In the genomic region with DNA sequence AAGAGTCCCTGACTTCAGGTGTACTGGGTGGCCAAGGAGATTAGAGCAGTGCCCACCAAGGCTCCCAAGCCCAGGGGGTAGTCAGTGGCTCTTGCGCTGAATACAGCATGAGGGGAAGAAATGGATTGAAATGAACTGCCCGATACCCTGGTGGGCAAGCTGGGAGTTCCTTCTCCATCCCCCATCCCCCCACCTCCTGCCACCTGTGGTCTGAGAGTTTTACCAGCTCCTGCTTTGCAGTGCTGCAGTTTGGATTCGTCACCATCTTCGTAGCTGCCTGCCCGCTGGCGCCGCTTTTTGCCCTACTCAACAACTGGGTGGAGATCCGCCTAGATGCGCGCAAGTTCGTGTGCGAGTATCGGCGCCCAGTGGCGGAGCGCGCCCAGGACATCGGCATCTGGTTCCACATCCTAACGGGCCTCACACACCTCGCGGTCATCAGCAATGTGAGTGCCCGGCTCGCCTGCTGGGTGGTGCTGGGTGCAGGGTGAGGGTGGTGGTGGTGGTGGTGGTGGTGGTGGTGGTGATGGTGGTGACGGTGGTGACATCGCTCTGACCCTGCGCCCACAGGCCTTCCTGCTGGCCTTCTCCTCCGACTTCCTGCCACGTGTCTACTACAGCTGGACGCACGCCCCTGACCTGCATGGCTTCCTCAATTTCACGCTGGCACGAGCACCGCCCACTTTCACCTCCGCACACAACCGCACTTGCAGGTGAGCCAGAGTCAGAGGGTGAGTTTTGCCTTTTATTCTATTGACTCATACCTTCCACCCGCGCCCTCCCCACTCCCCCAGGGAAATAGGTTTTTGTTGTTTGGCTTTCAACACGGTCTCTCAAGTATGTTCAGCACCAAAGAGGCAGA, we compare ENCODE assay signal across 9 mouse cellular contexts. TPM values are rescaled to one million over a fixed set of nuclear protein-coding genes. Genes with fewer than 3 reads are reported as not detected.
DNase-seq lines count a peak whose midpoint lies in the region; TF ChIP-seq lines count a peak whose summit lies in the region.
"Had no signal": no experiment of that assay in that cellular context is flagged by ENCODE, and none has a peak within 500 bp of the region (broad histone marks: within the 10 kb centered on the region; RNA-seq: fewer than 3 reads in every experiment).

No protein-coding gene starts in this region.

- 0 out of 2 replicates have a peak, but pooled peaks cover 7% of the 10 kb centered on the region for H3K4me1 ChIP-seq in thymus, adult 2 months (replicated peaks; ENCODE audit: control insufficient read depth, insufficient read depth, low read length)

- no peak overlapping the region for H3K27ac ChIP-seq in thymus, adult 2 months (ENCODE audit: control insufficient read depth, insufficient read depth, low read length)

- WGBS in thymus, adult 2 months, result 7% methylated on average over 38 of the region's 38 CpGs

- H3K27me3 ChIP-seq in thymus, adult 2 months (ENCODE audit: control insufficient read depth, insufficient read depth, low read length), result no peaks in the 10 kb centered on the region

- peaks cover under 1% of the 10 kb centered on the region; the same call in 1 of the 2 replicates for H3K36me3 ChIP-seq in thymus, adult 2 months (ENCODE audit: control insufficient read depth, insufficient read depth, low read length)

- peak; percentile 4 for DNase-seq in thymus, adult 2 months
- no peak for DNase-seq in thymus, adult 18-20 months
- peak; percentile 47 for DNase-seq in embryo, embryonic 11 days
- peak; percentile 52 for DNase-seq in induced T-regulatory cell, adult 2 months (ENCODE audit: low read depth)
- DNase-seq in lung, postnatal 25 days (ENCODE audit: low spot score), result peak; percentile 31
- peak; percentile 63 to 67 for DNase-seq in spleen, postnatal 36 days (ENCODE audit: low spot score in 2 of 2)
- DNase-seq in T-cell, adult 2 months (ENCODE audit: low spot score), result no peak
- no peak for DNase-seq in urinary bladder, adult 2 months (ENCODE audit: low spot score)

- H3K4me3 ChIP-seq in thymus, adult 2 months (ENCODE audit: control insufficient read depth, insufficient read depth, low read length), result no peak overlapping the region
- H3K4me3 ChIP-seq: erythroblast, embryonic 14.5 days had no signal

- TF ChIP-seq POLR2A in thymus, adult 2 months (IDR thresholded peaks at IDR 0.05; ENCODE audit: control insufficient read depth, extremely low read depth, insufficient read depth, low read length, poor library complexity), result no peak

- TF ChIP-seq CTCF in thymus, adult 2 months (IDR thresholded peaks at IDR 0.05; ENCODE audit: borderline replicate concordance, control insufficient read depth, extremely low read depth, insufficient read depth, low read length, poor library complexity), result no peak

RNA-seq across cellular contexts. Expression of gene Ano7, which starts 27.7 kb away (rescaled TPM):
- polyA plus RNA-seq in thymus, adult 2 months (2012; rRNA removed), result 1.1 and 2.0 TPM in 2 replicates
- polyA plus RNA-seq in urinary bladder, adult 2 months (2012; rRNA removed), result 1.3 and 1.4 TPM in 2 replicates
- polyA plus RNA-seq: erythroblast, embryonic 14.5 days had no signal

RNA-seq across cellular contexts. Expression of gene Pask, which starts 58.1 kb away (rescaled TPM):
- polyA plus RNA-seq in thymus, adult 2 months (2012; rRNA removed), result 9.4 and 12.8 TPM in 2 replicates
- polyA plus RNA-seq in urinary bladder, adult 2 months (2012; rRNA removed), result 2.6 and 3.1 TPM in 2 replicates

RNA-seq across cellular contexts. Expression of gene Ppp1r7, which starts 58.8 kb away (rescaled TPM):
- polyA plus RNA-seq in thymus, adult 2 months (2012; rRNA removed), result 6.0 and 6.4 TPM in 2 replicates
- polyA plus RNA-seq in urinary bladder, adult 2 months (2012; rRNA removed), result 12.4 and 13.7 TPM in 2 replicates

Comparison
In these comparisons a context has a peak if more than half of its experiments do, and no peak if none do; other contexts are left out.
1. DNase-seq: peak in thymus, adult 2 months (single experiment), embryo, embryonic 11 days (single experiment), induced T-regulatory cell, adult 2 months (single experiment), lung, postnatal 25 days (single experiment) and spleen, postnatal 36 days (2 of 2); none in thymus, adult 18-20 months (0 of 2), T-cell, adult 2 months (single experiment) and urinary bladder, adult 2 months (single experiment).